Mouse (Mus musculus) 3T3-L1 (cell line): ENCODE measurements around the gene Mef2d.
"Not testable (repeated sequence)": the region's sequence is repeated elsewhere in the genome, so short reads cannot be mapped to it uniquely, and the experiment has no call there.

Experiments used
- DNase-seq: peaks from one replicate; pipeline ENCODE4 v3.0.0-alpha.2; 2015; ENCODE audit warnings: low read depth, low spot score

Gene Mef2d

DNA sequence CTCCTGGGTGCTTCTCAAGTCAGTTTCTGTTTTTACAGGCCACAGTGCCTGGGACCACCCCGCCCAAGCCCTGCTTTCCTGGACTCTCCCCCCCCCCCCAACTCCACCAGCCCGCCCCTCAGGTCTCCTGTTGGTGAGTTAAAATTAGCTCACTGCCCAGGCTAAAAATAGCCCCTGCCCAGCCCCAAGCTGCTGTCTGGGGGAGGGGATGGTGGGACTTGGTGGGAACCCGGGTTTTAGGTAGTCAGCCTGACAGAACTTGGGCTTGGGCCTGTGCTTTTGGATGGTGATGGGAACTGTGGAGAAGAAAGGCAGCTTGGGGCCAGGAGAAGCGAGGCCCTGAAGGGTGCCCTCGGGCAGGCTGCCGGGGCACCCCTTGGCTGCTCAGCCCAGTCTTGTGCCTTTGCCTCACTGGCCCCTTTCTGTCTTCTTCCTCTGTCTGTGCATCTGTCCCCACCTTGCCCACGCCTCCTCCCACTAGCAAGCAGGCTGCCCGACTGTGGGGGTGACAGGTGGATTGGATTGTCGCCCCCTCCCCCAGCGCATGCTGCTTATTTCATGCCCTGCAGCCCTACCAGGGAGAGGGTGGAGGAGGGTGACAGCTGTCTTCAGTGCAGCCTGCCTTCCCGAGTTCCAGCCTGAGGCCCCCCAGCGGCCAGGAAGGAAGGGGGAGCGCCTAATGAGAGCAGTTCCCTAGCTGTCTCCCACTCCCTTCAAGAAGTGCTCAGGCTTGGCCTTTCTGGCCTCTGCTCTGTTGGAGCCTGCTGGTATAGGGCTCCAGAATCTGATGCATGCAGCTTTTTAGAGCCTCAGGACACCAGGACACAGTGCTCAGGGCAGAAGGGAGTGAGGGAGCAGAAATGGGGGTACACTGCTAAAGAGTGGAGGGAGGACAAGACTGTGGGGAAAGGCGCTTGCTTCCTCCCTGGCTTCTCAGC is 8.2 kb downstream of the Mef2d start:
- DNase-seq: no peak

DNA sequence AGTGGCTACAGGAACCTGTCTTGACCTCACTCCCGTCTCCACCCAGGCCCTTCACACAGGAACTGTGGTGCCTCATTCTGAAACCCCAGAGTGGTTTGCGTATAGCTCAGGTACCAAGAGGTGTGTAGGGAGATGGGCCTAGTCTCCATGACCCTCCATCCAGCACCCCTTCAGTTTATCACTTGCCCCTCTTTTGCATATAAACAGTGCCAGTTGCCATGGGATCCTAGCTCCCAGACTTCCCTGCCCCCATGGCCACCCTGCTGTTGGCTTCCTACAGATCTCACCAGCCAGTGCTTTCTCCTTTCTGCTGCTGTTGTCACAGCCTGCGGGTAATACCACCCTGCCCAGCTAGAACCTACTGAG is 8.8 kb downstream of the Mef2d start:
- DNase-seq: no peak

DNA sequence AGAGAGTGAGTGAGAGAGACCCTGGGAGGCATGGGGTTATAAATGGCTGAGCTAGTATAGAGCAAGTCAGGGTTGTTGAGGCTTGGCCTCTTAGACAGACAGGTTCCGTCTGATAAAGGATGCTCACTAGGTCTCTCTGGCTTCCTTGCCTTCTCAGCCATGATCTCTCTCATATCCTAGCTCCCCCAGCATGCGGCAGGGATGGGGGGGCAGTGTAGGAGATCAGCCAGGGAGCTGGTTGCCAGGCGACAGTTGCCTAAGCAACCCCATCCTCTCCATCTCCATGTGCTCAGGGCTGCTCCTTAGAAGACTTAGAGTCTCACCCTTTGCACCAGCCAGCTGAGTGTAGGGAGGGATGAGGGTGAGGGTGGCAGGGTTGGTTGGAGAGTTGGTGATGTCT is 9.9 kb downstream of the Mef2d start:
- no peak for DNase-seq

DNA sequence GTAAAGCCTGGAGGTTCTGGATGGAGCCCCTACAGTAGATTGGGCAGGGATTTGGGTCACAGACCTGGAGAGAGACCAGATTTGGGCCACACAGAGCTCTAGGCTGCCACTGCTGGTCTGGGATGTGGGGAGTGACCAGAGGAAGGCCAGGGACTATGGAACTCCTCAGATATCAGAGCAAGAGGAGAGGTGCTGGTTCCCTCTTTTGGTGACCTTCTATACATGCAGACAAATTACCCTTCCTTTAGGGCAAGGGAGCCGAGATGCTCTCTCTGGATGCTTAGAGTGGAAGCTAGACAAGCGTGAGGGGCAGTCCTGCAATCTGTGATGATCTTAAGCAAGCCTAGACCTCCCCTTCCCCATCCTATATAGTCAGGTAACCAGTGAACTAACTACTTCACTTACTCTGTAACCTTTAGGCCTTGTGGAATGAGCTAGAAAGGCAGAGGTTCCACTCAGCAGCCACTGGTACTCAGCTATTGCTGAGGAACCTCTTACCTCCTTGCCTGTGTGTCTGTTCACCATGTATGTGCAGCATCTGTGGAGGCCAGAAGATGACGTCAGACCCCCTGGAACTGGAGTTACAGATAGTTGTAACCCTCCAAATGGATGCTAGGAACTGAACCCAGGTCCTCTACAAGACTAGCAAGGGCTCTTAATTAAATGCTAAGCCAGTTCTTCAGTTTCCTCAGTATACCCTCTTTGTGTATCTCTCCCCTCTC is 11.3 kb downstream of the Mef2d start:
- no peak for DNase-seq

DNA sequence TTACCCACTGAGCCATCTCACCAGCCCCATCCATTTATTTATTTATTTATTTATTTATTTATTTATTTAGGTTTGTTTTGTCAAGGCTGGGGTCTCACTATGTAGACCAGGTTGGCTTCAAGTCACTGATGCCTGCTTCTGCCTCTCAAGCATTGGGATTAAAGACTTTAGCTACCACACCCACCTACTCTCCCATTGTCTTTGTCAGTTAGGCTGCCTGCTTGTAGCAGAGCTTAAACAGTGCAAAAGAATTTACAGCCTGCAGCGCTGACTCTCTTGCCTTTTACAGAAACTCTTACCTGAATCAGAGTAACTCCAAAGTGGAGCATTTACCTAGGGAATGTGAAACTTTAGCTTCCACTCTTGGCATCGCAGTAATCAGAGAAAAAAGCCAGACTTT is 12.1 kb downstream of the Mef2d start:
- no peak for DNase-seq

DNA sequence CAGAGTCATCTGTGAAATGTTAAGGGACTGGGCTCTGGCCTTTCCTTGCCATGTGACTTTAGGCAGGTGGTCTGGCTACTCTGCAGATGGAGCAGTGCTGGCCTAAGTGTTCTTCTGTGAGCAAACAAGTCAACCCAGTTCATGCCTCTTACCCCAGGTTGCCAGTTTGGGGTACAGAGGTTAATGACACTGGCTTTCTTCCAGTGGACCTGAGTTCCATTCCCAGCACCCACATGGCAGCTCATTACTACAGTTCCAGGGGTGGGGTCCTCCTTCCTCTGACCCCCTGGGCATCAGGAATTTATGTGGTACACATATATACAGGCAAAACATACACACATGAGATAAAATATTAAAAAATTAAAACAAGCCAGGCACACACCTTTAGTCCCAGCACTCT is 14.6 kb downstream of the Mef2d start:
- no peak for DNase-seq

DNA sequence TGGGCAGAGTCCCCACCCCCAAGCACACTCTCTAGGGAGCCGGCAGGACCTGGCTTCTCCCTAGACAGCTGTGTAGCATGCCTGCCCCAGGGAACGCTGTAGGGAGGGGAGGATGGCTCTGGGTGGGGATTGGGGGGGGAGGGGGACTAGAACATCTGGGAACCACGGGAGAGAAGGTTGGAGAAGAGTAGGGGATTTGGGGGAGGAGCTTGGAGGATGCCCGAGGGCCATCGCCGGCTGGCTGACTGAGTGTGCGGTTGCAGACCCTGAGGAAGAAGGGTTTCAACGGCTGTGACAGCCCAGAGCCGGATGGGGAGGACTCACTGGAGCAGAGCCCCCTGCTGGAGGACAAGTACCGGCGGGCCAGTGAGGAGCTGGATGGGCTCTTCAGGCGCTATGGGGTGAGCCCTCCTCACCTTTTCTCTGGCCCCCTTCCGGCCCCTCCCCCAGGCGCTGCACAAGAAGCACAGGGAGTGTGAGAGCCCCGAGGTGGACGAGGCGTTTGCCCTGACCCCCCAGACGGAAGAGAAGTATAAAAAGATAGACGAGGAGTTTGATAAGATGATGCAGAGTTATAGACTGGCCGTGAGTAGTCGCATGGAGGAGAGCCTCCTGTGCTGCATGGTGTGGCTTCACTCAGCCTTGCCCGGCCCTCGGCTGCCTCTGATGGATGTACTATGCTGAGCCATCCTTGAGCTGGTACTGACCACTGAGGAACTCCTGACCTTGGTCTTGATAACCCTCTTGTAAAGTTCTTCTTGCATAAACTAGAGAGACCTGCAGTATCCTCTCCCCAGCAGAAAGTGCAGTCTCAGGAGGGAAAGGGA is 15.8 kb downstream of the Mef2d start:
- no peak for DNase-seq

DNA sequence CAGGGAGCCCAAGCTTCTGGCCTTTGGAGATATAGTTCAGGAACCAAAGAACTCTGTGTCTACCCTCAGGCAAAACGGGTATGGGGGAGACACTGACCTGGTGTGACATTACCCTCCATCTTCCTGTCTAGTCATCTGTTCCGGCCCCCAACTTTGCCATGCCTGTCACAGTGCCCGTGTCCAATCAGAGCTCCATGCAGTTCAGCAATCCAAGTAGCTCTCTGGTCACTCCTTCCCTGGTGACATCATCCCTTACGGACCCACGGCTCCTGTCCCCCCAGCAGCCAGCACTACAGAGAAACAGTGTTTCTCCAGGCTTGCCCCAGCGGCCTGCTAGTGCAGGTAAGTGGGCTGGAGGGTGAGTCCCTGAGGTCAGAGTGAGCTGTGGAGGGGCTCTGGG is 16.8 kb downstream of the Mef2d start:
- DNase-seq: no peak

DNA sequence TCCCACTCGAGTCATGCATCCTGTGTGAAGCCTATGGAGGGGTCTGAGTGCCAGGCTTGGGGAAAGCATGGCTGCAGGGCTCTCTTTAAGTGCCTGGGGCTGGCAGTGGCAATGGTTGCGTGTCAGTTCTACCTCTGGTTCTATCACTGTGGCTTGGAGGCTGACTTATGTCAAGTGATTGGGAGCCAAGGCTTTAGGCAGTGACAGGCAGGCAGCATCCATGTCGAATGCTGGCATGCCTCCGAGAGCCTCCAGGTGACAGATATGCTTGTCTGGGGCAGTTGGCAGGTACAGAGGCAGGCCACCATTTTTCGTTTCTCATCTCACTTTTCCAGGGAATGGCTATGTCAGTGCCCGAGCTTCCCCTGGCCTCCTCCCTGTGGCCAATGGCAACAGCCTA is 18.7 kb downstream of the Mef2d start:
- no peak for DNase-seq

DNA sequence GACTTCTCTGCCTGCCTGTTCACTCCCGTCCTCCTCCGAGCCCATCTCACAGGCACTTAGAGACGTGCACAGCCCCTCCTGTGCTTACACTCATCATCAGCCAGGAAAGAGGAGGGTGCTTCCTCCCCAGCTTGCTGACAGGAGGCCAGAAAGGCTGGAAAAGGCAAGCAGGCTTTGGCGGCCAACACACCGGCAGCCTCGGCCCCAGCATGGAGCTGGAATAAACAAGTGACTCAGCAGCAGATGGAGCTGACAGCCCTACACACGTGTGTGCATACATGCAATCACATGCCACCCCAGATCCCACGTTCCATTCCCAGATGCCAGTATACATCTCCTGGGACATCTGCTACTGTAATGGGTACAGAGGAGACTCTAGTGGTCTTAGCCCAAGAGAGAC is 20.1 kb downstream of the Mef2d start:
- DNase-seq: no peak

DNA sequence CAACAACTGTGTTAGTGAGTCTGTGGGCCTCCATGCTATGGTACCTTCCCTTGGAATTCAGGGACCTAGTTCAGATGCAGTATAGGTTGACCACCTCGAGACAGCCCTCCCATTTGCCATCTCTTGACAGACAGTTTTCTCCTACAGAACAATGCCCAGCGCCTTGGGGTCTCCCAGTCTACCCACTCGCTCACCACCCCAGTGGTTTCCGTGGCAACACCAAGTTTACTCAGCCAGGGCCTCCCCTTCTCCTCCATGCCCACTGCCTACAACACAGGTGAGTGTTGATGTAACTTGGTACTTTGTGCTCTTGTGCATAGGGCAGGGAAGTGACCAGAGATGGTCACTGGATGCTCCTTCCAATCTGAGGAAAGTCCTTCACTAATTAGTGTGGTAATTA is 20.6 kb downstream of the Mef2d start:
- no peak for DNase-seq

DNA sequence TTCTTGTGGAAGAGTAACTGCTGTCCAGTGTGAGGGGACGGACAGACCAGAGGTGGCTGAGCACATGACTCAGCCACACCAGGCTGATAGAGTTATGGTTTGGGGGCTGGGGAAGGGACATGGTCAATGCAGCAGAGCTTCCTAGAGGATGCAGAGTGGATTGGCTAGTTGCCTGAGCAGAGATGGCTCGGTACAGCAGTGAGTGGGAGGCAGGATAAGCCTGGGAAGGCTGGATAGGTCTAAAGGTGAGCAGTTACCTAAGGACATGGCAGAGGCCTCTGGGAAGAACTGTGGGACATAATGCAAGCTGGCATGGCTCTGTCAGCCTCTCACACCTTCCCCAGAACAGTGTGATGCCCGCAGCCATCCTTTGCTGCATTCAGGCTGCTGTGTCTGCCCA is 21.7 kb downstream of the Mef2d start:
- no peak for DNase-seq

DNA sequence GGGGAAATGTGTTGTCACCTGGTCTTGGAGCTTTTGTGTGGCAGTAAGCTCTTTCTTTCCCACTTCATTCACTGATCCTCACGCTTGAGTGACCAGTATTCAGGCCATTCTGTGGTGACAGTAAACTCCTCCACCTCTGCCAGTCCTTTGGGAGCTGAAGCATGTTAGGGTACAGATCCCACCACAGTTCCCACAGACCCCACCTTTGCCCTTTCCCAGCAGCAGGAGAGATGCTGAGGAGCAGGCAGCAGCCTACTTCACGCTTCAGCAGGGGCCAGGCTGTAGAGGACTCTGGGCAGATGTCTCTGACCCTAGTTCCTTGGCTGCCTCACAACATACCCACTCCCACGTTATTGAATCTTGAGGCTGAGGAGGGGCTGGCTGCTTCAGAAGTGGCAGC is 22.1 kb downstream of the Mef2d start:
- no peak for DNase-seq

DNA sequence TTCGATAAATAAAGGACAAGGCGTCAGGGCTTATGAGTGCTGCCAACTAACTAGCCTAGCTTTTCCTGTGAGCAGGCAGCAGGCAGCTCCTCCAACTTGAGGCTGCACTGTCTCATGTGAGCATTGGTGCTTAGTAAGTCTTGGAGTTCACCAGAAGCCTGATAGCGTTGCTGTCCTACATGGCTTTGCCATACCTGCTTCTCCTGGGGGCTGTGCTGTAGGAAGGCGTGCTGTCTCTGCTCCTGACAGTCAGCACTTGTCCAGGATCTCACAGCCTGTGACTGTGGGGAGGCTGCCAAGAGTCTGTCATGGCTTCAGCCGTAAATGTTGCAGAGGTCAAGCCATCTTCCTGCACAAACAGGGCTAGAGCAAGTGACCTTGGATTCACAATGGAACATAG is 23.9 kb downstream of the Mef2d start:
- DNase-seq: no peak

DNA sequence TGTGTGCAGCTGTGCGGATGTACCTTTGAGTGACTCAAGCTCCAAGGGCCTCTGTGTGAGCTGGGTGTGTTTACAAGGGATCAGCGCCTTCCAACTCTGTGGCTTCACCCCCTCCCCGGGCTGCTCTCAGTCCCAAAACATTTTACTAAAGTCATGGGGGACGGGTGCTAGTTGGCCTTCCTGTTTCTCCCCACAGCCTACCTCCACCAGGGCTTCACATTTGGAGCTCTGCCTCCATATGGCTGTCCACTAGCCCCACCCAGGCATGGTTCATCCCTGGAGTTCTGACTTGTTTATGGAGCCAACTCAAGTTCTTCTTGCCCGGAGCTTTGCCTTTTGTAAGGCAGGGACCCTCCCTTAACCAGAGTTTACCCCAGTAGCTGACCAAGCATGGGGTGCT is 28.2 kb downstream of the Mef2d start:
- no peak for DNase-seq

DNA sequence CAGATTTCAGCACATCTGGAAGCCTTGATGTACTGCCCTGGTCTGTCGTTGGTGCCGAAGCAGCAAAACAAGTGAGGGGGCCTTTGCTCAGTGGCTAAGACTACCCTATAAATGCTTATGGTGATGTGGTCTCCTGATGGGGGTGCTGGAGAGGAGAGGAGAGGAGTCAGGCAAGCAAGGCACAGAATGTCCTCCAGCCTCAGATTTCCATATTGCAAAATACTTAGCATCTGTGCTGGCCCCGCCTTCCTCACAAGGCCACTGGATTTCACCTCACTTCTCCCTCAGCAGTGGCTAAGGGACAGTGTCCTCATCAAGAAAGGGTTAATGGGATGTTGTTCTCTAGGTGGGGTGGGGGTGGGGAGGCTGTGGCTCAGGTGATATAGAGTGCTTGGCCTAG is 30.3 kb downstream of the Mef2d start:
- DNase-seq: peak; percentile 28

DNA sequence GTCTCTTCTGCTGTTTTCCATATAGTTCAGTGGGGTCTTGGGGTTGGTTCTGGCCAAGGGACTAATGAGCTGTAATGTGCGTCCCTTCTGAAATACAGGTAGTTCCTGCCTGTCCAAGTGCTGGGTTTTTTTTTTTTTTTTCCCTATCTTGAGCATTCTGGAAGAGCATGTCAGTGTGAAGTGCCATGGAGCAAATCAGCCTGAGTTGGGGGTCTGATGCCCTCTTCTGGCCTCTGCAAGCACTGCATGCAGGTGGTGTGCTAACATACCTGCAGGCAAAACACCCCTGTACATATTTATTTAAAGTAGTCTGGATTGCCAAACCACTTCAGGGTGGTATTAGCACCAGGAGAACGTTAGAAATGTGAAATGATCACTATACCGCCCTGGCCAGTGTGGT is 31.2 kb downstream of the Mef2d start:
- DNase-seq: peak; percentile 67

DNA sequence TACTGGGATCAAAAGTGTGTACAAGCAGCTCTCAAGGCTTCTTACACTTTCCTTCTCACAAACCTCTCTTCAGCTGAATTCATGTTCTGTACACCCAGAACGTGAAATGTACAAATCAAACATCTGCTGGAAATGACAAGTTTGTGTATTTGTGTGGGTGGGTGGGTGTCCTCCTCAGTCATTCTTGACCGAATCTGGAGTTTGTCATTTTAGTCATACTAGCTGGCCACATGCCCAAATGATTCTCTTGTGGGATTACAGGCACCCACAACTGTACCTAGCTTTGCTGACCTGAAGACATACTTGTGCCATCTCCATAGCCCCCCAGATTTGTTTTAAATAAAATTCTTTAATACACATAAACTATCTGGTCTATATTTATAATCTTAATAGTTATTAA is 32.7 kb downstream of the Mef2d start:
- peak; percentile 28 for DNase-seq

DNA sequence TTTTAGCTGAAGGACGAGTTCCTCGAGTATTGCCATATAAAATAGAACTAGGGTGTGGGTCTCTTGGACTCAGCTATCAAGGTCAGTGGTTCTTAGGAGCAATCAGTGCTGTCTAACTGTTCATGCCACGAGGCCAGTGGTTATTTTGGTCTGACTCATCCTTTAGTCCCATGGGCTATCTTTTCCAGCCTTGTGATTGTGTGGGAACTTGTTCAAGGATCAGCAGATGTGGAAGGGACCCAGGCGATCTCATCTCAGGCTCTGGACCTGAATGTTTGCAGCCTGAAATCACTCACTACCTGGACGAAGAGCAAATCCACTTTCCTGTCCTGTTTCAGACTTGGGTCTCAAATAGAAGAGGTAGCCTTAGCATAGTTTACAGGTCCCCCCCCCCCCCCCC is 34.9 kb downstream of the Mef2d start:
- peak; percentile 97 for DNase-seq

DNA sequence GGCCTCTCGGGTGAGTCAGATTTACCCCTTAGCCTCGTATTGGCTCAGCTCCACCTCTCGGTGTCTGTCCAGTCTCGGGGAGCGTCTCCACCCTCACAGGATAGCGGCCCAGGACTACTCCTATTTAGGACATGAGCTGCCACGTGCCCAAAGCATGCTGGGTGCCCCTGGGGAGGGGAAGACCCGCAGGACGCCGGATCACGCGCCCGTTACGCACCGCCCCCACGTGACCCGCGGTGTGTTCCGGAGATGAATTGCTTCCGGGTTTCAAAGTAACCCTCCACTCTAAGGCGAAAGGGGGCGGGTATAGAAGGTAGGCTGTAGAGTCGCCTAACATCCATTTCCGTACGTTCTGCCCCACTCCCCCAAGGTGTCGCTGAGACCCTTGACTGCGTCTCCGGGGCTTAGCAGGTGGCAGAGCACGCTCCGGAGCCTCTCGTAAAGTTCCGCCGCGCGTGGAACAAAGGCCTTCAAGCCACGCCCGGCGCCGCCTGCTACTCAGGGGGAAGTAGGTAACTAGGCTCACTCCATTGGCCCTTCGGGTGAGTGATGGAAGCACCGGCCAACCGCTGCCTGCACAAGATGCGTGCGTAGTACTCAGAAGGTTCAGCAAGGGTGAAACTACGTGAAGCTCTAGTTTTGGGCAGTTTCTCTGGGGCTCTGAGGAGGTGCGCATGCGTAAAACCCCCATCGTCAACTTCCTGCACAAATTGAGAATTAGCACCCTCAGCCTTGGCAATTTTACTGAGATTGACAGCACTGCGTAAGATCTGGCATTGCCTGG is 35.6 kb downstream of the Mef2d start:
- peak; percentile 100 for DNase-seq

DNA sequence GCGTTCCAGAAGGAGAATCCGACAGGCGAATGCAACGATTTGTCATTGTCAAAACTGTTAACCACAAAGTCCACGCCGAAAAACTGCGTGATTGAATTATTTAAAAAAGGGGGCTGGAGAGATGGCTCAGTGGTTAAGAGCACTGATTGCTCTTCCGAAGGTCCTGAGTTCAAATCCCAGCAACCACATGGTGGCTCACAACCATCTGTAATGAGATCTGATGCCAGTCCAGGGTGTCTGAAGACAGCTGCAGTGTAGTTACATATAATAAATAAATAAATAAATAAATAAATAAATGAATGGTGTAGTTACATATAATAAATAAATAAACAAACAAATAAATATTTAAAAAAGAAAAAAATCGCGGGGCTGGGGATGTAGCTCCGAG is 36.2 kb downstream of the Mef2d start:
- not testable (repeated sequence) for DNase-seq

DNA sequence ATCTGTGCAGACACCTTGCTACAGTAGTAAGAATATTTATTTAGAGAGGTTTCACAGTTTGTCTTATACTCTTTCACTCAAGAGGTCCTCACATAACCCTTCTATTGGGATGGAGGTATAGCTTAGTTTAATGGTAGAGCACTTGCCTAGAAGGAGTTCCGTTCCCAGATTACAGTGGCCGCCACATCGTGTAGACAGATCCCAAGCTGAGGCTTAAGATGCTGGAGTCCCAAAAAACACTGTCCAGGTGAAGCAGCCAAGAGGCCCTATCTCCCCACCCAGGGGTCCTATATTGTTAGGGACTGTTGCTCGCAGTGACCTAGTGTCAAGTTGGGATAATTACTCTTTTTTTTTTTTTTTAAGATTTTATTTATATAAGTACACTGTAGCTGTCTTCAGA is 36.8 kb downstream of the Mef2d start:
- DNase-seq: no peak
